Mouse (Mus musculus) stomach, postnatal 0 days (tissue): ENCODE measurements around the gene Zfp341. TPM values are rescaled to one million over a fixed set of nuclear protein-coding genes. Genes with fewer than 3 reads are reported as not detected.

Experiments used
- ATAC-seq: fragments of 200-750 bp; cut with Nextera tagmentation; 2 replicates; pipeline ENCODE4 v1.8.0; 2017; ENCODE audit not compliant: low FRiP score, low TSS enrichment
- DNase-seq: peaks from one replicate; pipeline ENCODE4 v3.0.0-alpha.2; 2016; ENCODE audit warnings: low spot score
- H3K27ac ChIP-seq: fragments of 300-500 bp; sonication (generic); replicated peaks from 2 replicates; pipeline ENCODE4 v1.5.1; 2014; ENCODE audit warnings: mild to moderate bottlenecking, control low read depth
- H3K27me3 ChIP-seq: fragments of 300-500 bp; sonication (generic); 2 replicates; pipeline ENCODE4 v1.6.1; 2014; ENCODE audit warnings: low read length; ENCODE audit not compliant: control insufficient read depth, insufficient read depth
- H3K36me3 ChIP-seq: fragments of 300-500 bp; sonication (generic); 2 replicates; pipeline ENCODE4 v1.6.1; 2014; ENCODE audit warnings: low read length, mixed read lengths; ENCODE audit not compliant: control insufficient read depth, insufficient read depth
- H3K4me1 ChIP-seq: fragments of 300-500 bp; sonication (generic); replicated peaks from 2 replicates; pipeline ENCODE4 v1.6.1; 2014; ENCODE audit warnings: antibody characterized with exemption; ENCODE audit not compliant: control insufficient read depth, insufficient read depth
- H3K4me2 ChIP-seq: fragments of 300-500 bp; sonication (generic); replicated peaks from 2 replicates; pipeline ENCODE4 v1.6.1; 2014; ENCODE audit warnings: low read depth, mild to moderate bottlenecking, control low read depth, moderate library complexity
- H3K4me3 ChIP-seq: fragments of 300-500 bp; sonication (generic); 2 replicates; pipeline ENCODE4 v1.5.1; 2014; ENCODE audit warnings: low read depth, low read length, control low read depth
- H3K9ac ChIP-seq: fragments of 300-500 bp; sonication (generic); 2 replicates; pipeline ENCODE4 v1.6.1; 2014; ENCODE audit warnings: mild to moderate bottlenecking, low read length, control low read depth, mixed read lengths
- H3K9me3 ChIP-seq: fragments of 300-500 bp; sonication (generic); 2 replicates; pipeline ENCODE4 v1.6.1; 2016; ENCODE audit warnings: low read length; ENCODE audit not compliant: control insufficient read depth
- CTCF ChIP-seq: IDR thresholded peaks from 2 replicates; pipeline ENCODE4 v1.5.1; 2016; ENCODE audit warnings: antibody characterized with exemption, low read depth, mild to moderate bottlenecking, moderate library complexity
- EP300 ChIP-seq: optimal IDR thresholded peaks from 2 replicates; pipeline ENCODE3; 2016; ENCODE audit warnings: antibody characterized with exemption
- WGBS: fragments of 180-500 bp; shearing (Covaris S2); extraction: QIAGEN DNeasy Blood & Tissue Kit; methylation state at CpG from one replicate; pipeline ENCODE4 v1.1.7; 2014; 5-methylcytosine and 5-hydroxymethylcytosine counted together
- polyA plus RNA-seq: library from polyadenylated mRNA; unstranded; fragments of >200 nt; fragmentation: Nextera tagmentation; extraction: Ambion mirVana; gene quantifications from 2 replicates; pipeline ENCODE4 v1.2.1, GENCODE M21; 2015

Gene Zfp341
- polyA plus RNA-seq, 1 experiment from 2014 or later, result 0.27 TPM

DNA sequence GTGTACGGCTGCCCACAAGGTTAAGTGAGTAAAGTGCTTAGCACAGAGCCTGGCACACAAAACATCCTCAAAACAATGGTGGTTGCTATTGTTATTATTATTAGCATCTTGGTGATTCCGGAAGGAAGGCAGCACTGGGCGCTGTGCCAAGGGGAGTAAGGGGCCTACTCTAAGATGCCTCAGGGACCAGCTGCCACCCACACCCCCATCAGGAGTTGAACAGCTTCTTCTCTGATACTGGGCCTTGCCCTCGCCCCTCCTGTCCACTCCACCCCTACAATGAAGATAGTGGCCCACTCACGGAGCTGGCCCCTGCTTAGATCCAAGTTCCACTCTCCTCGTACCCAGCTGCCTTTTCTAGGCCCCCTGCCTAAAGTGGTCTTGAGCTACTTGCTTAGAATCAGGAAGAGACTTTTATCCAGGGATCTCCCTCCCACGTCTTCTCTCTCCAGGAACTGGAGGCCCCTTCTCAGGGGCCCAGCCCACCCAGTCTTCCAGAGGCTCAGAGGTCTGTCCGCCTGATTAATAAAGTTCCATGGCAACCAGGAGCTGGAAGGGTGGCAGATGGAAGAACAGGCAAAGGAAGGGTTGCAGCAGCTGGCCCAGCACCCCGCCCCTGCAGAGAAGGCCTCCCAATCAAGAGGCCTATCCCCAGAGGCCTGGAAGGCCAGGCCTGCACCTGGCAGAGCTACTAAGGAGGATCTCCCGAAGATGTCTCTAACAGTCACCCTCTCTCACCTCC, 44.6 kb upstream of the Zfp341 start:
- Histone ChIP-seq H3K4me2 (peak overlapping the region; percentile 82), H3K9ac (peak overlapping the region; percentile 65), H3K9me3 (no peaks in the 10 kb centered on the region), H3K4me1 (peaks cover 5% of the 10 kb centered on the region), H3K27me3 (no peaks in the 10 kb centered on the region), H3K36me3 (no peaks in the 10 kb centered on the region), H3K4me3 (peak overlapping the region; percentile 70), H3K27ac (peak overlapping the region; percentile 82)
- 17% methylated on average over 10 of the region's 10 CpGs for WGBS
- DNase-seq (peak; percentile 31), ATAC-seq (0 out of 2 replicates have a peak, but pooled peaks have one; percentile 0)
- TF ChIP-seq CTCF, result no peak
- no peak for TF ChIP-seq EP300

GRCm38 (mm10) chr2:154569071-154569748, 43.9 kb upstream of the Zfp341 start:
- 0% methylated on average over 46 of the region's 70 CpGs for WGBS
- TF ChIP-seq EP300 (no peak), CTCF (no peak)
- Histone ChIP-seq H3K4me3 (peak overlapping the region; percentile 70), H3K9ac (peak overlapping the region; percentile 65), H3K4me2 (peak overlapping the region; percentile 82), H3K36me3 (no peaks in the 10 kb centered on the region), H3K9me3 (no peaks in the 10 kb centered on the region), H3K27me3 (no peaks in the 10 kb centered on the region), H3K4me1 (peaks cover 5% of the 10 kb centered on the region), H3K27ac (peak overlapping the region; percentile 82)
- peak; percentile 78 for ATAC-seq
- DNase-seq, result peak; percentile 74

DNA sequence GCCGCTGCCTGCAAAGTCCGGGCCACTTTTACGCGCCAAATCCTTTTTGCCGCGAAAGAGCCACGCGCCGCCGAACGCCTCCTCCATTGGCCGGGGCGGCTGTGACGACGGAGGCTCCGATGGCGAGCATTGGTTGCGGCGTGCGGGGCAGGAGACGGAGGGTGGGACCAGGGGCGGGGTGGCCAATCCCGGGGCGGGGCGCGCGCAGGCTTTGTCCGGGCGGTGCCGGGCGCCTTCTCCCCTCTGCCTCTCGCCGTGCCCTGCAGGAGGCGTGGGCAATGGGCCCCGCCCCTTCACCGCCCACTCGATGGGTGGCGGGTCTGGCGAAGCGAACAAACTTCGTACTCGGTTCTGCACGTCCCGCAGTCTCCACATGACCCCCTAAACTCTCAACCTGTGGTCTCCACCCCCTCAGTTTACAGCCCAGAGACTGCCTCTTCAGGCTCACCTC, 43.2 kb upstream of the Zfp341 start, which contains the start of gene E2f1:
TSS of gene E2f1 (minus strand) at position 57 of the 451 bp plus-strand sequence.
- under 1% methylated on average over 37 of the region's 44 CpGs for WGBS
- peaks cover 5% of the 10 kb centered on the region for H3K4me1 ChIP-seq

GRCm38 (mm10) chr2:154570666-154571065, 42.4 kb upstream of the Zfp341 start:
- Histone ChIP-seq H3K4me1 (peaks cover 5% of the 10 kb centered on the region), H3K27me3 (no peaks in the 10 kb centered on the region), H3K9me3 (no peaks in the 10 kb centered on the region), H3K4me3 (no peak overlapping the region), H3K36me3 (no peaks in the 10 kb centered on the region), H3K27ac (no peak overlapping the region), H3K4me2 (no peak overlapping the region; the same call in 1 of the 2 replicates), H3K9ac (no peak overlapping the region)
- DNase-seq, result no peak
- ATAC-seq, result no peak
- 61% methylated on average over 4 of the region's 4 CpGs for WGBS
- TF ChIP-seq CTCF, result no peak

More for the DNA sequence above, 43.2 kb upstream of the Zfp341 start, which contains the start of gene E2f1:
- peak; percentile 46 for TF ChIP-seq CTCF
- TF ChIP-seq EP300, result no peak
- Histone ChIP-seq H3K36me3 (no peaks in the 10 kb centered on the region), H3K9ac (peak within 1 kb of the TSS; percentile 65), H3K27me3 (no peaks in the 10 kb centered on the region), H3K4me3 (peak within 1 kb of the TSS; percentile 70), H3K27ac (peak within 1 kb of the TSS; percentile 82), H3K4me2 (peak within 1 kb of the TSS; percentile 82), H3K9me3 (no peaks in the 10 kb centered on the region)
- ATAC-seq (peak; percentile 99), DNase-seq (peak; percentile 99)

- H3K9me3 ChIP-seq, result no peaks in the 10 kb centered on the region
- ATAC-seq (no peak), DNase-seq (no peak)
- no peak overlapping the region for H3K27ac ChIP-seq
- H3K4me3 ChIP-seq, result no peak overlapping the region
- 76% methylated on average over 4 of the region's 4 CpGs for WGBS
- H3K9ac ChIP-seq, result no peak overlapping the region
- H3K36me3 ChIP-seq, result no peaks in the 10 kb centered on the region
- peaks cover 5% of the 10 kb centered on the region for H3K4me1 ChIP-seq
- TF ChIP-seq EP300 (no peak), CTCF (no peak)
- H3K4me2 ChIP-seq, result no peak overlapping the region
- no peaks in the 10 kb centered on the region for H3K27me3 ChIP-seq
Observed at GRCm38 (mm10) chr2:154571266-154571665, 41.8 kb upstream of the Zfp341 start.
